Mouse (Mus musculus): ENCODE measurements around the gene Ppp1r14b. TPM values are rescaled to one million over a fixed set of nuclear protein-coding genes. Genes with fewer than 3 reads are reported as not detected.
"Not testable (repeated sequence)": the region's sequence is repeated elsewhere in the genome, so short reads cannot be mapped to it uniquely, and the experiment has no call there.

Ppp1r14b gene
- total RNA-seq, 2 experiments from 2014 or later, result 364 to 392 TPM

- no peak for DNase-seq (ENCODE audit: low spot score in 2 of 2)
Measured at GRCm38 (mm10) chr19:6973581-6974190, 1.1 kb upstream of the Ppp1r14b start.

GRCm38 (mm10) chr19:6975537-6976521, 1.1 kb downstream of the Ppp1r14b start, which contains the start of gene Plcb3:
TSS of gene Plcb3 (minus strand) at chr19:6976470.
- DNase-seq (ENCODE audit: low spot score in 2 of 2), result peak in 1 of 2 experiments; percentile 80

- DNase-seq (ENCODE audit: low spot score in 2 of 2), result no peak
Measured at GRCm38 (mm10) chr19:6977759-6978638, 3.2 kb downstream of the Ppp1r14b start.

- no peak for DNase-seq (ENCODE audit: low spot score in 2 of 2)
Measured at GRCm38 (mm10) chr19:6978639-6978974, 3.8 kb downstream of the Ppp1r14b start.

GRCm38 (mm10) chr19:6979001-6979479, 4.3 kb downstream of the Ppp1r14b start:
- no peak for DNase-seq (ENCODE audit: low spot score in 2 of 2)

GRCm38 (mm10) chr19:6979486-6980380, 5.0 kb downstream of the Ppp1r14b start:
- peak; percentile 100 for DNase-seq (ENCODE audit: low spot score in 2 of 2)

- peak; percentile 96 to 99 for DNase-seq (ENCODE audit: low spot score in 2 of 2)
Measured at GRCm38 (mm10) chr19:6980381-6981093, 5.8 kb downstream of the Ppp1r14b start, which contains the start of gene Fkbp2. TSS of gene Fkbp2 (minus strand) at chr19:6980501.

- DNase-seq (ENCODE audit: low spot score in 2 of 2), result no peak
Measured at GRCm38 (mm10) chr19:6981465-6981864, 6.7 kb downstream of the Ppp1r14b start.

GRCm38 (mm10) chr19:6983621-6984020, 8.9 kb downstream of the Ppp1r14b start:
- no peak for DNase-seq (ENCODE audit: low spot score in 2 of 2)

- no peak for DNase-seq (ENCODE audit: low spot score in 2 of 2)
Measured at GRCm38 (mm10) chr19:6985300-6985699, 10.5 kb downstream of the Ppp1r14b start.

GRCm38 (mm10) chr19:6985951-6986708, 11.4 kb downstream of the Ppp1r14b start:
- DNase-seq (ENCODE audit: low spot score in 2 of 2), result no peak

GRCm38 (mm10) chr19:6987061-6987903, 12.5 kb downstream of the Ppp1r14b start, which contains the start of gene Vegfb:
TSS of gene Vegfb (minus strand) at chr19:6987651.
- DNase-seq (ENCODE audit: low spot score in 2 of 2), result peak in 1 of 2 experiments; percentile 70

GRCm38 (mm10) chr19:6987904-6988285, 13.1 kb downstream of the Ppp1r14b start:
- no peak for DNase-seq (ENCODE audit: low spot score in 2 of 2)

GRCm38 (mm10) chr19:6989251-6989650, 14.5 kb downstream of the Ppp1r14b start:
- no peak for DNase-seq (ENCODE audit: low spot score in 2 of 2)

GRCm38 (mm10) chr19:6990712-6991111, 15.9 kb downstream of the Ppp1r14b start:
- DNase-seq (ENCODE audit: low spot score in 2 of 2), result no peak

GRCm38 (mm10) chr19:6991166-6991565, 16.4 kb downstream of the Ppp1r14b start:
- DNase-seq (ENCODE audit: low spot score in 2 of 2), result not testable (repeated sequence)
